Comparison of ENCODE assay signal across 14 mouse cellular contexts in the genomic region with DNA sequence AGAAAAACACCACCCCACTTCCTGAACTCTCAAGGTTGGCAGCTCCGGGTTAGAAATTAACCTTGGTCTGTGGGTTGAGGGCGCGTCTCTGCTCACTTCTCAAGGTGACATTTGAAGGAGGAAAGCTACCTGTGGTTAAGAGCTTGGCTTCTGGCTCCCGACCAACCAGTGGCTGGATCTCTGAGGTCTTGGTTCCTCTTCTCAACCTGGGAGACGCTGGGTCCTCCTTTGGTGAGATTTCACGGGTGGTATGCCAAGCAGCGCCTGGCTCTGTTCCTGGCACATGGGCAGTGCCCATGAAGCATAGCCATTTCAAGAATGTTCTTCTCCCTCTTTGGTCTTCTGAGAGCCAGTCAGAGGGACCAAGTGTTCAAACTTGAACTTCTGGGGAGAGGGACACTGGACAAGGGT. TPM values are rescaled to one million over a fixed set of nuclear protein-coding genes. Genes with fewer than 3 reads are reported as not detected.
DNase-seq lines count a peak whose midpoint lies in the region; ATAC-seq and TF ChIP-seq lines count a peak whose summit lies in the region.
"Had no signal": no experiment of that assay in that cellular context is flagged by ENCODE, and none has a peak within 500 bp of the region (broad histone marks: within the 10 kb centered on the region; RNA-seq: fewer than 3 reads in every experiment).

No protein-coding gene starts in this region.

- peak; percentile 84 for DNase-seq in kidney, adult 18-20 months
- peak; percentile 52 for DNase-seq in T-cell, adult 2 months (ENCODE audit: low spot score)
- peak; percentile 85 to 94 for DNase-seq in kidney, postnatal 25 days
- DNase-seq in naive thymus-derived CD4-positive, alpha-beta T cell, adult 2 months (ENCODE audit: low read depth): peak; percentile 50
- no peak for DNase-seq in midbrain, postnatal 0 days (ENCODE audit: low spot score)
- no peak for DNase-seq in frontal cortex, postnatal 10 days (ENCODE audit: low spot score in 2 of 2)
- DNase-seq in adrenal gland, postnatal 14 days: no peak
- DNase-seq: layer of hippocampus, adult 9-11 months; midbrain, embryonic 14.5 days; retina, postnatal 1 day had no signal

- 81% methylated on average over 7 of the region's 7 CpGs for whole genome bisulfite sequencing in kidney, embryonic 16.5 days
- WGBS in midbrain, postnatal 0 days: 95% methylated on average over 7 of the region's 7 CpGs

- no peaks in the 10 kb centered on the region for H3K27me3 ChIP-seq in kidney, embryonic 16.5 days (ENCODE audit: insufficient read depth, low read length)
- H3K27me3 ChIP-seq in midbrain, postnatal 0 days (ENCODE audit: insufficient read depth, low read length): no peaks in the 10 kb centered on the region
- H3K27me3 ChIP-seq: forebrain, embryonic 12.5 days; liver, embryonic 12.5 days had no signal

- TF ChIP-seq CTCF in midbrain, postnatal 0 days (IDR thresholded peaks at IDR 0.05): no peak

- H3K9ac ChIP-seq in kidney, embryonic 16.5 days (replicated peaks; ENCODE audit: low read length): no peak overlapping the region
- no peak overlapping the region for H3K9ac ChIP-seq in midbrain, postnatal 0 days (replicated peaks; ENCODE audit: low read length, poor library complexity, severe bottlenecking)
- H3K9ac ChIP-seq: forebrain, embryonic 12.5 days; liver, embryonic 12.5 days had no signal

- ATAC-seq in kidney, embryonic 16.5 days (ENCODE audit: low FRiP score, low TSS enrichment): no peak
- no peak for ATAC-seq in midbrain, postnatal 0 days (ENCODE audit: low FRiP score)
- ATAC-seq: liver, embryonic 12.5 days had no signal

- H3K27ac ChIP-seq in kidney, embryonic 16.5 days (ENCODE audit: low read length): no peak overlapping the region
- H3K27ac ChIP-seq in midbrain, postnatal 0 days (ENCODE audit: low read depth, low read length): no peak overlapping the region
- H3K27ac ChIP-seq: forebrain, embryonic 12.5 days; liver, embryonic 12.5 days had no signal

- no peak overlapping the region for H3K4me2 ChIP-seq in kidney, embryonic 16.5 days (replicated peaks; ENCODE audit: low read depth, low read length)
- H3K4me2 ChIP-seq in midbrain, postnatal 0 days (ENCODE audit: low read depth, low read length, poor library complexity, severe bottlenecking): no peak overlapping the region
- H3K4me2 ChIP-seq: forebrain, embryonic 12.5 days; liver, embryonic 12.5 days had no signal

- no peak overlapping the region for H3K4me3 ChIP-seq in kidney, embryonic 16.5 days (ENCODE audit: low read length)
- no peak overlapping the region for H3K4me3 ChIP-seq in midbrain, postnatal 0 days (ENCODE audit: low read depth, low read length)
- H3K4me3 ChIP-seq: forebrain, embryonic 12.5 days; liver, embryonic 12.5 days had no signal

- H3K9me3 ChIP-seq in kidney, embryonic 16.5 days (ENCODE audit: low read length): no peaks in the 10 kb centered on the region
- H3K9me3 ChIP-seq in midbrain, postnatal 0 days (ENCODE audit: low read length): no peaks in the 10 kb centered on the region
- H3K9me3 ChIP-seq: forebrain, embryonic 12.5 days; G1E; liver, embryonic 12.5 days had no signal

- no peaks in the 10 kb centered on the region for H3K4me1 ChIP-seq in kidney, embryonic 16.5 days (ENCODE audit: insufficient read depth, low read length)
- H3K4me1 ChIP-seq in midbrain, postnatal 0 days (ENCODE audit: insufficient read depth, low read length): peaks cover 3% of the 10 kb centered on the region; the same call in 1 of the 2 replicates

- H3K36me3 ChIP-seq in kidney, embryonic 16.5 days (ENCODE audit: insufficient read depth, low read length): peaks cover 6% of the 10 kb centered on the region; the same call in 1 of the 2 replicates
- no peaks in the 10 kb centered on the region for H3K36me3 ChIP-seq in midbrain, postnatal 0 days (ENCODE audit: insufficient read depth, low read length)
- H3K36me3 ChIP-seq: forebrain, embryonic 12.5 days had no signal

RNA-seq across cellular contexts. Expression of a gene that starts 32.1 kb away (rescaled TPM):
- polyA plus RNA-seq in kidney, embryonic 16.5 days (2015; fragmentation: Nextera tagmentation; extraction: Ambion mirVana): 28.4 and 29.2 TPM in 2 replicates
- total RNA-seq in midbrain, postnatal 0 days (2014; rRNA removed): 6.5 and 8.7 TPM in 2 replicates
- polyA plus RNA-seq in midbrain, postnatal 0 days (2015; fragmentation: Nextera tagmentation; extraction: Ambion mirVana): 9.8 and 11.7 TPM in 2 replicates
- total RNA-seq in adrenal gland, postnatal 14 days (2021): 7.9 and 8.3 TPM in 2 replicates

RNA-seq across cellular contexts. Expression of a gene that starts 55.5 kb away (rescaled TPM):
- polyA plus RNA-seq in kidney, embryonic 16.5 days (2015; fragmentation: Nextera tagmentation; extraction: Ambion mirVana): 13.6 and 13.7 TPM in 2 replicates
- 62.9 and 79.2 TPM in 2 replicates for total RNA-seq in midbrain, postnatal 0 days (2014; rRNA removed)
- polyA plus RNA-seq in midbrain, postnatal 0 days (2015; fragmentation: Nextera tagmentation; extraction: Ambion mirVana): 18.4 and 19.4 TPM in 2 replicates
- 21.1 and 26.0 TPM in 2 replicates for total RNA-seq in adrenal gland, postnatal 14 days (2021)

Comparison
In these comparisons a context has a peak if more than half of its experiments do, and no peak if none do; other contexts are left out.
1. DNase-seq: peak in kidney, adult 18-20 months (single experiment), T-cell, adult 2 months (single experiment), kidney, postnatal 25 days (2 of 2) and naive thymus-derived CD4-positive, alpha-beta T cell, adult 2 months (single experiment); none in midbrain, postnatal 0 days (single experiment), frontal cortex, postnatal 10 days (0 of 2) and adrenal gland, postnatal 14 days (single experiment).